Mouse (Mus musculus) myocyte (in vitro differentiated cells): Measurements from ENCODE around the gene Dnajc8.

Experiments
- CEBPB ChIP-seq: IDR thresholded peaks from 2 replicates; pipeline ENCODE4 v1.6.1; 2011; ENCODE audit warnings: mild to moderate bottlenecking, moderate library complexity; ENCODE audit not compliant: poor library complexity, insufficient read depth, severe bottlenecking
- E2F4 ChIP-seq: IDR thresholded peaks from one replicate; pipeline ENCODE4 v1.6.1; 2011; ENCODE audit warnings: mild to moderate bottlenecking, control low read depth, moderate library complexity; ENCODE audit not compliant: insufficient read depth
- MAX ChIP-seq: IDR thresholded peaks from one replicate; pipeline ENCODE4 v1.6.1; 2011; ENCODE audit warnings: low read depth, mild to moderate bottlenecking, control low read depth
- MYOD1 ChIP-seq, 3 experiments: IDR thresholded peaks; one replicate each; pipeline ENCODE4 v1.6.1; 2011; ENCODE audit warnings: control low read depth in 2 of 3, low read depth in 2 of 3, mild to moderate bottlenecking in 2 of 3, moderate library complexity in 1 of 3; ENCODE audit not compliant: insufficient read length in 2 of 3, control insufficient read depth in 1 of 3
- POLR2A ChIP-seq: IDR thresholded peaks from one replicate; pipeline ENCODE4 v1.6.1; 2011; ENCODE audit warnings: low read depth, mild to moderate bottlenecking, control low read depth, moderate library complexity; ENCODE audit not compliant: insufficient read length
- POLR2AphosphoS2 ChIP-seq: IDR thresholded peaks from one replicate; pipeline ENCODE4 v1.6.1; 2011; ENCODE audit warnings: low read depth, control low read depth; ENCODE audit not compliant: insufficient read length
- REST ChIP-seq: IDR thresholded peaks from one replicate; pipeline ENCODE4 v1.6.1; 2011; ENCODE audit warnings: mild to moderate bottlenecking, control low read depth, moderate library complexity; ENCODE audit not compliant: insufficient read depth, insufficient read length
- TCF12 ChIP-seq: IDR thresholded peaks from one replicate; pipeline ENCODE4 v1.6.1; 2011; ENCODE audit warnings: mild to moderate bottlenecking, control low read depth; ENCODE audit not compliant: poor library complexity, insufficient read depth, severe bottlenecking
- USF1 ChIP-seq: IDR thresholded peaks from one replicate; pipeline ENCODE4 v1.6.1; 2011; ENCODE audit warnings: low read depth, mild to moderate bottlenecking, control low read depth, moderate library complexity

- TF ChIP-seq POLR2A (no peak), E2F4 (no peak), POLR2AphosphoS2 (peak; percentile 18), USF1 (no peak), MYOD1 (IDR thresholded peaks at IDR 0.05; ENCODE audit: control insufficient read depth in 1 of 3, insufficient read length in 2 of 3, low read depth in 2 of 3) (no peak), TCF12 (no peak), MAX (no peak), CEBPB (no peak), REST (no peak)
Observed at GRCm38 (mm10) chr4:132492178-132493060, 42.9 kb upstream of the Dnajc8 start.
